Mouse (Mus musculus) stomach, embryonic 14.5 days (tissue): ENCODE results near the gene Efs. TPM values are rescaled to one million over a fixed set of nuclear protein-coding genes. Genes with fewer than 3 reads are reported as not detected.

ENCODE experiments used
- ATAC-seq: fragments of 200-750 bp; cut with Nextera tagmentation; 2 replicates; pipeline ENCODE4 v1.8.0; 2017; ENCODE audit warnings: low read depth, moderate TSS enrichment; ENCODE audit not compliant: insufficient number of reproducible peaks, insufficient read depth, low FRiP score
- H3K27ac ChIP-seq: fragments of 300-500 bp; sonication (generic); 2 replicates; pipeline ENCODE4 v1.5.1; 2014; ENCODE audit warnings: mild to moderate bottlenecking, low read length, moderate library complexity, mixed read lengths
- H3K27me3 ChIP-seq: fragments of 300-500 bp; sonication (generic); 2 replicates; pipeline ENCODE4 v1.6.1; 2014; ENCODE audit warnings: low read length, control low read depth, mixed read lengths; ENCODE audit not compliant: control insufficient read depth, insufficient read depth
- H3K36me3 ChIP-seq: fragments of 300-500 bp; sonication (generic); 2 replicates; pipeline ENCODE4 v1.6.1; 2014; ENCODE audit warnings: mild to moderate bottlenecking, control low read depth, low read length, moderate library complexity, mixed read lengths; ENCODE audit not compliant: control insufficient read depth, insufficient read depth
- H3K4me1 ChIP-seq: fragments of 300-500 bp; sonication (generic); 2 replicates; pipeline ENCODE4 v1.6.1; 2014; ENCODE audit warnings: low read length, control low read depth, mixed read lengths; ENCODE audit not compliant: control insufficient read depth, insufficient read depth
- H3K4me2 ChIP-seq: fragments of 300-500 bp; sonication (generic); replicated peaks from 2 replicates; pipeline ENCODE4 v1.6.1; 2014; ENCODE audit warnings: low read depth, low read length, control low read depth
- H3K4me3 ChIP-seq: fragments of 300-500 bp; sonication (generic); 2 replicates; pipeline ENCODE4 v1.5.1; 2014; ENCODE audit warnings: low read depth, low read length, control low read depth
- H3K9ac ChIP-seq: fragments of 300-500 bp; sonication (generic); replicated peaks from 2 replicates; pipeline ENCODE4 v1.6.1; 2014; ENCODE audit warnings: low read depth, mild to moderate bottlenecking, control low read depth, low read length, moderate library complexity, mixed read lengths
- H3K9me3 ChIP-seq: fragments of 300-500 bp; sonication (generic); 2 replicates; pipeline ENCODE4 v1.6.1; 2016; ENCODE audit warnings: low read depth, low read length, control low read depth; ENCODE audit not compliant: control insufficient read depth
- WGBS: fragments of 180-500 bp; shearing (Covaris S2); extraction: QIAGEN DNeasy Blood & Tissue Kit; methylation state at CpG from one replicate; pipeline ENCODE4 v1.1.7; 2014; 5-methylcytosine and 5-hydroxymethylcytosine counted together
- polyA plus RNA-seq: library from polyadenylated mRNA; unstranded; fragments of >200 nt; fragmentation: Nextera tagmentation; extraction: Ambion mirVana; gene quantifications from 2 replicates; pipeline ENCODE4 v1.2.1, GENCODE M21; 2014

Efs gene
- polyA plus RNA-seq, 1 experiment from 2014 or later: 41.0 TPM

GRCm38 (mm10) chr14:54920076-54920685 is 5.7 kb downstream of the Efs start:
- H3K4me1 ChIP-seq: peaks cover 11% of the 10 kb centered on the region; the same call in 1 of the 2 replicates
- H3K27me3 ChIP-seq: no peaks in the 10 kb centered on the region
- WGBS: 88% methylated on average over 16 of the region's 16 CpGs
- no peak overlapping the region for H3K4me2 ChIP-seq
- H3K9me3 ChIP-seq: peaks cover 6% of the 10 kb centered on the region; the same call in 1 of the 2 replicates
- no peak overlapping the region for H3K4me3 ChIP-seq
- no peak for ATAC-seq
- H3K27ac ChIP-seq: no peak overlapping the region
- H3K9ac ChIP-seq: no peak overlapping the region
- H3K36me3 ChIP-seq: peaks cover 54% of the 10 kb centered on the region

- Histone ChIP-seq H3K4me2 (peak overlapping the region; percentile 98), H3K4me3 (peak overlapping the region; percentile 86), H3K27ac (peak overlapping the region; percentile 82; the same call in 1 of the 2 replicates), H3K9me3 (no peaks in the 10 kb centered on the region), H3K36me3 (peaks cover 37% of the 10 kb centered on the region; the same call in 1 of the 2 replicates), H3K4me1 (peaks cover 9% of the 10 kb centered on the region; the same call in 1 of the 2 replicates), H3K9ac (peak overlapping the region; percentile 89), H3K27me3 (no peaks in the 10 kb centered on the region)
- peak; percentile 4; the same call in 1 of the 2 replicates for ATAC-seq
- 15% methylated on average over 10 of the region's 10 CpGs for WGBS
These were observed 12.6 kb downstream of the Efs start for GRCm38 (mm10) chr14:54913343-54913742.

DNA sequence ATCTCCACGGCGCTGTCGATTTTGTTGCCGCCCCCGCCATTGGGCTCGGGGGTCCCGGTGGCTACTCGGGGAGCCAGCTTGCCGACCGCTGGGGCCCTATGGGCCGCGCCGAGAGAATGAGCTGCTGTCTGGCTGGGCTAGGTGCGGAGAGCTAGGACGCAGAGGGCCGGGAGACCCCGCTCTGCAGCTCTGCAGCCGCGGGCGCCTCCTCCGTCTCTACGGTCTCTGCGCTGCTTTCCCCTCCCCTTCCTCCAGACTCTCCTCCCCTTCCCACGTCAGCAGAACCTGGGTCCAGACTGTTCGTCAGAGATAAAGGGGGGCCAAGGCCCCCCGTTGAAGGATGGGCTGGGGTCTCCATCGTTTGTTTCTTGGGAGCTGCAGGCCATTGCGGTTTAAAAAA is 13.0 kb downstream of the Efs start, which contains the start of gene Slc22a17:
Slc22a17 (minus strand) TSS at position 247 of the 400 bp plus-strand sequence.
- 0% methylated on average over 25 of the region's 28 CpGs for WGBS
- peaks cover 40% of the 10 kb centered on the region; the same call in 1 of the 2 replicates for H3K36me3 ChIP-seq

GRCm38 (mm10) chr14:54912109-54912850 is 13.6 kb downstream of the Efs start:
- H3K4me2 ChIP-seq: peak overlapping the region; percentile 98
- peak overlapping the region; percentile 82 for H3K27ac ChIP-seq
- H3K4me1 ChIP-seq: peaks cover 9% of the 10 kb centered on the region; the same call in 1 of the 2 replicates
- no peaks in the 10 kb centered on the region for H3K27me3 ChIP-seq
- H3K9ac ChIP-seq: peak overlapping the region; percentile 89
- H3K9me3 ChIP-seq: no peaks in the 10 kb centered on the region
- peak; percentile 12 for ATAC-seq
- 2% methylated on average over 56 of the region's 69 CpGs for WGBS
- H3K36me3 ChIP-seq: peaks cover 39% of the 10 kb centered on the region; the same call in 1 of the 2 replicates
- peak overlapping the region; percentile 86 for H3K4me3 ChIP-seq

More for the DNA sequence above, 13.0 kb downstream of the Efs start, which contains the start of gene Slc22a17:
- Histone ChIP-seq H3K9me3 (no peaks in the 10 kb centered on the region), H3K9ac (peak within 1 kb of the TSS; percentile 89), H3K4me3 (peak within 1 kb of the TSS; percentile 86), H3K4me1 (peaks cover 9% of the 10 kb centered on the region; the same call in 1 of the 2 replicates), H3K27me3 (no peaks in the 10 kb centered on the region), H3K4me2 (peak within 1 kb of the TSS; percentile 98), H3K27ac (peak within 1 kb of the TSS; percentile 82)
- peak; percentile 86 for ATAC-seq

DNA sequence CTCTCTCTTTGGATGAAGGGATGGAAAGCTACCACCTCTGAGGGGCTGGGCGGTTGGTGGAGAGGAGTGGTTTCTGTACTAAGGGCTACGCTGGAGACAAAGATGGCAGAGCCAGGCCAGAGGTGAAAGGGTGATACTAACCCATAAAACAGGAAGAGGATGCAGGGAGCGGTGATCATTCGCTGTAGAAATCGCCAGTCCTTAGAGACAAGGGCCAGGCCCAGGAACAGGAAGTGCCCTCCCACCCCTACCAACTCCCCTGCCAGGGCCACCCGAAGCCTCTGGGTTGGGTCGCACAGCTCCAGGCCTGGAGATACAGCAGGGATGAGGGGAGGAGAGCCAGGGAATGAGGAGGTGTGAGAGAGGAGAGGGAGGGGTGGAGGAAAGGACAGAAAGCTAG is 17.2 kb downstream of the Efs start:
- no peak overlapping the region for H3K27ac ChIP-seq
- WGBS: 77% methylated on average over 7 of the region's 7 CpGs
- no peak overlapping the region for H3K4me3 ChIP-seq
- H3K9ac ChIP-seq: no peak overlapping the region
- H3K36me3 ChIP-seq: peaks cover 40% of the 10 kb centered on the region
- peaks cover 9% of the 10 kb centered on the region; the same call in 1 of the 2 replicates for H3K4me1 ChIP-seq
- no peaks in the 10 kb centered on the region for H3K9me3 ChIP-seq
- no peak for ATAC-seq
- no peaks in the 10 kb centered on the region for H3K27me3 ChIP-seq
- H3K4me2 ChIP-seq: no peak overlapping the region

DNA sequence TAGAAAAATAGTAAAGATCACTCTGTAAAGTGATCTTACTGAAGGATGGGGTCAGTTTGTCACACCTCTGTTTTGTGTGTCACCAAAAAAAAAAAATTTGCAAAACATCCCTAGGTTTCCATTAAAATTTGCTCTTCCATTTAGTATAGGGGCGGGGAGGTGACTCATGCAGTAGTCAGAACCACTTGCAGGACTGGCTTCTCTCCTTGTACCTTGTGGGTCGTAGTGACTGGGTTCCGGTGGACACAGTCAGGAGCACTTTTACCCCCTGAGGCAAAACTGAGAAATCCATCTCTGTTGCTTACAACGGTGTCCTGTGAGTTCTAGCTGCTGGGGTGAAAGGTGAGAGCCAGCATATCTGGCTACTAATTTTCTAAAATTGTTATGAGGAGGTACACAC is 22.3 kb downstream of the Efs start:
- Histone ChIP-seq H3K4me2 (no peak overlapping the region), H3K9ac (no peak overlapping the region), H3K9me3 (no peaks in the 10 kb centered on the region), H3K4me1 (no peaks in the 10 kb centered on the region), H3K36me3 (peaks cover 25% of the 10 kb centered on the region), H3K27ac (no peak overlapping the region), H3K27me3 (no peaks in the 10 kb centered on the region), H3K4me3 (no peak overlapping the region)
- ATAC-seq: no peak
- WGBS: 87% methylated on average over 4 of the region's 4 CpGs

GRCm38 (mm10) chr14:54900383-54900782 is 25.5 kb downstream of the Efs start:
- no peaks in the 10 kb centered on the region for H3K27me3 ChIP-seq
- no peak overlapping the region for H3K9ac ChIP-seq
- no peaks in the 10 kb centered on the region for H3K9me3 ChIP-seq
- WGBS: 0% methylated on average over 3 of the region's 3 CpGs
- no peak overlapping the region for H3K4me2 ChIP-seq
- ATAC-seq: peak; percentile 57; the same call in 1 of the 2 replicates
- peaks cover 28% of the 10 kb centered on the region for H3K36me3 ChIP-seq
- H3K4me1 ChIP-seq: 0 out of 2 replicates have a peak, but pooled peaks cover 6% of the 10 kb centered on the region
- no peak overlapping the region for H3K27ac ChIP-seq
- no peak overlapping the region for H3K4me3 ChIP-seq

- H3K27me3 ChIP-seq: no peaks in the 10 kb centered on the region
- no peaks in the 10 kb centered on the region for H3K9me3 ChIP-seq
- H3K4me1 ChIP-seq: 0 out of 2 replicates have a peak, but pooled peaks cover 6% of the 10 kb centered on the region
- ATAC-seq: no peak
- H3K36me3 ChIP-seq: peaks cover 28% of the 10 kb centered on the region
- 51% methylated on average over 2 of the region's 2 CpGs for WGBS
- no peak overlapping the region for H3K4me2 ChIP-seq
- no peak overlapping the region for H3K4me3 ChIP-seq
- H3K27ac ChIP-seq: peak overlapping the region; percentile 15; the same call in 1 of the 2 replicates
- no peak overlapping the region for H3K9ac ChIP-seq
These were observed 28.5 kb downstream of the Efs start for GRCm38 (mm10) chr14:54897445-54897844.
